Mouse (Mus musculus): ENCODE data around the gene Nfib.

DNA sequence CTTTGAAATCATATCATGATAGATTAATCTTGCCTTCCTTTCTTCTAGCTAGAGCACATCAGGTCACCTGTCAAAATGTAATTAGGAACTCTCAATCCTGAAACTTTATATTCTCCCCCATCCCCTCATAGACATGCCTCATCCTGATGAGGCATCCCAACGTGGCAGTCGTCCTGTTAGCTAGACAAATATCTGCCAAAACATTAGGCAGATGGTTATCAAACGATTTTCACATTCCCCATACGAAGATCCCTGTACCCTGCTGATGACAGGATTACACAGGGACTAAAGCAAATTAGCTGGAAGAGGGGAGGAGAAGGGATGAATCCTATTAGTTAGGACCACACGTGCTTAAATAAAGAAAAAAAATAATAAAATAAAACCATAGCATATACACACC, 69.7 kb downstream of the Nfib start:
- no peak for TF ChIP-seq CTCF (IDR thresholded peaks at IDR 0.05; ENCODE audit: borderline replicate concordance, insufficient read depth, low read depth, low read length)
- no peak for TF ChIP-seq POLR2A (IDR thresholded peaks at IDR 0.05; ENCODE audit: borderline replicate concordance, insufficient read depth, low read length)
